Mouse (Mus musculus): ENCODE data around the gene Ankfn1.

The Ankfn1 gene

GRCm38 (mm10) chr11:89459437-89459836, 318.0 kb downstream of the Ankfn1 start:
- DNase-seq, result no peak

- no peak for DNase-seq
Observed at GRCm38 (mm10) chr11:89455647-89456231, 321.7 kb downstream of the Ankfn1 start.

- no peak for DNase-seq
Observed at GRCm38 (mm10) chr11:89454702-89455101, 322.8 kb downstream of the Ankfn1 start.

GRCm38 (mm10) chr11:89452862-89453261, 324.6 kb downstream of the Ankfn1 start:
- DNase-seq, result peak in 1 of 2 experiments; percentile 12

- no peak for DNase-seq
Observed at GRCm38 (mm10) chr11:89450406-89450805, 327.0 kb downstream of the Ankfn1 start.

GRCm38 (mm10) chr11:89448986-89449385, 328.5 kb downstream of the Ankfn1 start:
- DNase-seq, result no peak

- no peak for DNase-seq
Observed at GRCm38 (mm10) chr11:89447477-89447876, 330.0 kb downstream of the Ankfn1 start.

- DNase-seq, result no peak
Observed at GRCm38 (mm10) chr11:89440566-89440965, 336.9 kb downstream of the Ankfn1 start.

- peak in 1 of 2 experiments; percentile 13 for DNase-seq
Observed at GRCm38 (mm10) chr11:89424358-89424757, 353.1 kb downstream of the Ankfn1 start.

GRCm38 (mm10) chr11:89422637-89423036, 354.8 kb downstream of the Ankfn1 start:
- DNase-seq, result no peak

GRCm38 (mm10) chr11:89420767-89421438, 356.6 kb downstream of the Ankfn1 start:
- no peak for DNase-seq

- DNase-seq, result no peak
Observed at GRCm38 (mm10) chr11:89419863-89420262, 357.6 kb downstream of the Ankfn1 start.

GRCm38 (mm10) chr11:89418644-89419043, 358.8 kb downstream of the Ankfn1 start:
- no peak for DNase-seq

GRCm38 (mm10) chr11:89416769-89417168, 360.7 kb downstream of the Ankfn1 start:
- DNase-seq, result no peak

GRCm38 (mm10) chr11:89408774-89409173, 368.7 kb downstream of the Ankfn1 start:
- no peak for DNase-seq

GRCm38 (mm10) chr11:89404489-89404888, 373.0 kb downstream of the Ankfn1 start:
- DNase-seq, result no peak

- DNase-seq, result no peak
Observed at GRCm38 (mm10) chr11:89403436-89403835, 374.0 kb downstream of the Ankfn1 start.

GRCm38 (mm10) chr11:89388851-89389250, 388.6 kb downstream of the Ankfn1 start:
- no peak for DNase-seq

- DNase-seq, result no peak
Observed at GRCm38 (mm10) chr11:89382634-89383009, 394.8 kb downstream of the Ankfn1 start.

GRCm38 (mm10) chr11:89381782-89382633, 395.4 kb downstream of the Ankfn1 start:
- no peak for DNase-seq

- DNase-seq, result no peak
Observed at GRCm38 (mm10) chr11:89370941-89371340, 406.5 kb downstream of the Ankfn1 start.

- DNase-seq, result no peak
Observed at GRCm38 (mm10) chr11:89370373-89370772, 407.1 kb downstream of the Ankfn1 start.

- DNase-seq, result peak in 1 of 2 experiments; percentile 4
Observed at GRCm38 (mm10) chr11:89363981-89364380, 413.5 kb downstream of the Ankfn1 start.

GRCm38 (mm10) chr11:89360895-89361294, 416.6 kb downstream of the Ankfn1 start:
- no peak for DNase-seq

Measured in cerebellum, postnatal 25 days (tissue).